Mouse (Mus musculus) effector memory CD4-positive, alpha-beta T cell, adult 5 months (primary cell): ENCODE measurements around the gene Commd1. TPM values are rescaled to one million over a fixed set of nuclear protein-coding genes. Genes with fewer than 3 reads are reported as not detected.

Experiments used
- polyA plus RNA-seq: library from polyadenylated mRNA; unstranded; fragments of 100-300 nt; shearing (Covaris generic); gene quantifications from one replicate; pipeline ENCODE4 v1.2.1, GENCODE M21; 2017

The Commd1 gene
- polyA plus RNA-seq: 42.2 TPM

DNA sequence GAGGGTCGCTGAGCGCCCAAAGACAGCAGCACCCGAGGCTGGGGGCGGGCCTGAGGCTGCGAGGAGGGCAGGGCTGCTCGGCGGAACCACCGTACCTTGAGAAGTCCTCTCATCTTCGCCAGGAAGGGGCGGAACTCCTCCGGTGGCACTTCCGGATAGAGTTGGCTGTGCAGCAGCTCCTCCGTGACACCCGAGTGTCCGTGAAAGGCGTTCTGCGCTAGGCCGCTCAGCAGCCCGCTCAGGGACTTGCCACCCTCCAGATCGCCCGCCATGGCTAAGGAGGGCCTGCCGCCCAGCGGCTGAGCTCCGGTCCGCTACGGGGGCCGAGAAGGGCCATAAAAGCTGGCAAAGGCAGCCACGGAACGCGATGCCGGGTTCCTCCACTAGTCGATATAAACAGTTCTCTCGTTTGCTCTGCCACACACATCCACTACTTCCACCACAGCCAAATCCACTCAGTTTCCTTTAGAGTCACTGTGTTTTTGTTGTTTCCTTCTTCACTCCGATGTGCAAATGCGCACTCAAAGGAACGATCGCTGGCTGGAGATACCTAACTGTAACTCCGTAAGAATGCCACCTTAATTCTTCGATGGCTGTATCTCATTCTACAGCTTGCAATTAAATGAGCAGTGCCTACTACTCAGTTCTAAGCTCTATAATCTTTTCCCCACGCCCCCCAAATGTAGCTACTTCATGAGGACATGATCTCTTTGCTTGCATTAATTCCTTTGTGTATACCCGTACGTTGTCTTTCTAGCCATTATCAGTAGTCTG is at the start of gene Commd1, which contains the start of gene Gm28048:
Gene Commd1 (minus strand): TSS at position 399 of the 774 bp plus-strand sequence.
Gene Gm28048 (minus strand): TSS at position 107 of the 774 bp plus-strand sequence.

GRCm38 (mm10) chr11:23007481-23008180 is 25.4 kb upstream of the Commd1 start, which contains the start of gene Fam161a:
TSS of gene Fam161a (plus strand) at chr11:23007531.

DNA sequence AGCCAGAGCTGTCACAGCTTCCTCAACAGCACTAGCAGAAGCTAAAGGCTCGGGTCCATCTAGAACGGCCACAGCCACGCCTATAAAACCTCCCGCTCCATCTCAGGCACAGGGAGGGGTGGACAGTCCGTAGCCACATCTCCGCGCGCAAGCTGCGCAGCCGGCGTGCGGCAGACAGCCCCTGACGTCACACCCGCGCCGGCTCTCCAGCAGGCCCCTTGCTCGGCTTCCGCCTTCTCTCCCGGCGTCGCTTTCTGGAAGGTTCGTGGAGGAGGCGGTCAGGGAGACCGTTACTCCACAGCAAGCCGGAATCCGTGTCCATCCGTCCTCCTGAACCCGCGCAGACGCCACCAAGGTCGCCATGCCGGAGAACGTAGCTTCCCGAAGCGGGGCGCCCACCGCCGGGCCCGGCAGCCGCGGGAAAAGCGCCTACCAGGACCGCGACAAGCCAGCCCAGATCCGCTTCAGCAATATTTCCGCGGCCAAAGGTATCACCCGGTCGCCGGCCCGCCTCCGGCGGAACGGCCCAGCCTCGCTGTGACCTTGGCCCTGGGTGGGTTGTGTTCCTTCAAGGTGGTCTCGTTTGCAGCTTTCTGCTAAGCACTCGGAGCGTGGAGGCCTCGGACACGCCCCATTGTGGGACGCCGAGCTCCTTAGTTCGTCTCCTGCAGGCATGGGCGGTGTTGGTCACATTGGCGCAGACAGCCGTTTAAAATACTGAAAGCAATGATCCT is 8.4 kb upstream of the Commd1 start, which contains the start of gene Cct4:
Gene Cct4 (plus strand): TSS at position 127 of the 734 bp plus-strand sequence.

DNA sequence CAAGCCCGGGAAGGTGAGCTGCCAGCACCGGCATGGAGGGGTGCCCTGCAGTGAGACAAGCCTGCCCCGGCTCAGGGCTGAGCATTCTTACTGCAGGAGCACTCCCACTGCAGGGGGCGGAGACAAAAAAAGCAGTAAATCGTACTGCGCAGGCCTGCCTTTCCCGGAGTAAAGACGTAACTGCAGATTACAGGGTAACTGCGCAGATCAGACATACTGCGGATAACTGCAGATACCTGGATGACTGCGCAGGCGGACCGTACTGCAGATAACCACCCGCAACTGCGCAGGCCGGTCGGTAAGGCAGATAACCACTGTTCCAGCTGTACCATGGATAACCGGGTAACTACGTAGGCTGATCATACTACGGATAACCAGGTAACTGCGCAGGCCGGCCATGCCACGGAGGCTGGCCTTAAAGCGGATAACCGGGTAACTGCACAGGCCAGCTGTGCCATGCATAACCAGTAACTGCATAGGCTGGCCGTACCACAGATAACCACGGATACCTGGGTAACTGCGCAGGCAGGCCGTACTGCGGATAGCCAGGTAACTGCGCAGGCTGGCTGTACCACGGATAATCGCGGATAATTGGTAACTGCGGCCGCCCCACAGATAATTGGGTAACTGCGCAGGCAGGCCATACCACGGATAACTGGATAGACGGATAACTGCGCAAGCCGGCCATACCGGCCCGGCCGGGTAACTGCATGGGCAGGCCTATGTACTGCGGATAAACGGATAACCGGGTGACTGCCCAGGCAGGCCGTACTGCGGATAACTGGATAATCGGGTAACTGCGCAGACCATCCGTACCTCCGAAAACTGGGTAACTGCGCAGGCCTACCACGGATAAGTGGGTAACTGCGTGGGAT is 10.1 kb downstream of the Commd1 start, which contains the start of gene Zrsr1:
Gene Zrsr1 (plus strand): TSS at position 171 of the 875 bp plus-strand sequence.

DNA sequence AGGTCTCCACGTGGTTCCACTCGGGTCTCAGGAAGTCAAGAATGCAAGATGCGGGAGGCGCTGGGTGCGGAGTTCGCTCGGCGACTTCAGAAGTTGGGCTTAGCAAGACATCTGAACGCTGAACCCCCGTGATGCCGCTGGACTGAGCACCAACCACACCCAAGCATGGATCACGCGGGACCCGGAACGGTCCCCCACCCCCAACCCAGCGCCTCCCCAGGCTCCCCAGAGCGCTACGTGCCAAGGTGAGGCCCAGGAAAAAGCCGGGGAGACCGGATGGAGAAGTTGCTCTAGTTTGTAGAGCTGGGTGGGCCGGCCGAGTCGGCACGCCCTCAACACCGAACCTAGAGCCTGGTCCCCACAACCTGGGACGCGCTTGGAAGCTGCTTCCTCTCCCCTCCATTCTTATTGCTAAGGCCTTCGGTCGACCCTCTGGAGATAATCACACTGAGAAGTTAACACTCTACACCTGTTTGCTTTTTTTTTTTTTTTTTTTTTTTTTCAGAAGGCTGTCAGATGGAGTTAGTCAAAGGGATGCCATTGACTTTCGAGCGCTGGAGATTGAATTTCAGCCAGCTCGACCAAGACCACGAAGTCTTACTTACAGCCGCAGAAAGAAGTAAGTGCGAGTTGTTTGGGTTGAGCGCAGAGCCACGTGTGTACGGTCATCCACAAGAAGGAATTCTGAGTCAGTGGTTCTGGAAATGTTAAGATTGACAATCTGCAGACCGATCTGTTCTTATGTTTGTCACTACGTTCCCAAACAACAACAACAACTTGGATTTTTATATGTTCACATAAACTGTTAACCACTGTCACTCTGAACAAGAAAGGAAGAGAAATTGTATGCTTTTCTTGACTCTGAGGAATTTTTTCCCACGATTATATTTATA is 121.6 kb downstream of the Commd1 start, which contains the start of gene B3gnt2:
Gene B3gnt2 (minus strand): TSS at position 627 of the 893 bp plus-strand sequence.

Other genes starting within 250 kb of the Commd1 start
- gene B3gnt2, start 121.4 kb downstream of the Commd1 start, polyA plus RNA-seq: 52.8 TPM
- gene Zrsr1, start 10.4 kb downstream of the Commd1 start, polyA plus RNA-seq: 2.2 TPM
- 107 TPM for gene Gm28048, start 292 bp downstream of the Commd1 start, polyA plus RNA-seq
- gene Cct4, start 8.1 kb upstream of the Commd1 start, polyA plus RNA-seq: 217 TPM
- 1.4 TPM for gene Fam161a, start 25.1 kb upstream of the Commd1 start, polyA plus RNA-seq